Mouse (Mus musculus): ENCODE data around the gene Agap1.

Gene Agap1

DNA sequence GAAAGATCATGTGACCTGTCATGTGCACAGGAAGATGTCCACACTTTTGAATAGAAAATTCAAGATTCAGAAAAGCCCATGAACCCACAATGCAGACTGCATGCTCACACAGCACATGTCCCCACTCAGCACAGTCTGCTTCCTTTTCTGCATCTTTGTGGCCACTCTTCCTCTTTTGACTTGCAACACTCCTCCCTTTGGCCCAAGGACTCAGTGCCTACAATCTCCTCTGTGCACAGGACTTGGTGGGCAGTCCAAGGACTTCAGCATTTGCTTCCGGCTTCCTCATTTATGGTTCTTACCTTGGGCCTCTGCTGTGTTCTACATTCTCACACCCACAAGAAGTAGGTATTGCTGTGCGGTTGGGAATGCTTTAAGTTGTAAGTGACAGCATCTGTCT lies 447.6 kb downstream of the Agap1 start:
- no peak for DNase-seq (ENCODE audit: low spot score)

GRCm38 (mm10) chr1:89902641-89903040 lies 448.0 kb downstream of the Agap1 start:
- no peak for DNase-seq (ENCODE audit: low spot score)

GRCm38 (mm10) chr1:89909796-89910195 lies 455.2 kb downstream of the Agap1 start:
- no peak for DNase-seq (ENCODE audit: low spot score)

GRCm38 (mm10) chr1:89912392-89912791 lies 457.8 kb downstream of the Agap1 start:
- no peak for DNase-seq (ENCODE audit: low spot score)

- DNase-seq (ENCODE audit: low spot score) = no peak
Observed at GRCm38 (mm10) chr1:89913611-89914010, 459.0 kb downstream of the Agap1 start.

- DNase-seq (ENCODE audit: low spot score) = no peak
Observed at GRCm38 (mm10) chr1:89918111-89918510, 463.5 kb downstream of the Agap1 start.

DNA sequence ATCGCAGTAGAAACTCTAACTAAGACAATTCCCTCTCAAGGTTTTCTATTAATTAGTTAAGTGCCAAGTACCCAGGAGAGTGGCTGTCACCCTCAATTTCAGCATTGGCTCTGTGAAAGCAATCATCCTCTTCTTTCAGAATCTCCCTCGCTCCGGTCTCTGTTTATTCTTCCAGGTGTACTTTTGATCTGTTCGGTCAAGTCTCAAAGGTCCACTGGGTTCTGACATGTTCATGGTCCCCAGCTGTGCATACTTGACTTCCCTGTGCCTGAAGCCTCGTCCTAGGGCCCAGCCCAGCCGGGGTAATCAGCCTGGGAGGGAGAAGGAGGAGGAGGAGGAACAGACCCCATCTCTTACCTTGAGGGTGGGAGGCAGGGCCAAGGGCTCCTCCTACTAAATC lies 464.6 kb downstream of the Agap1 start:
- DNase-seq (ENCODE audit: low spot score) = no peak

GRCm38 (mm10) chr1:89921806-89922205 lies 467.2 kb downstream of the Agap1 start:
- DNase-seq (ENCODE audit: low spot score) = no peak

DNA sequence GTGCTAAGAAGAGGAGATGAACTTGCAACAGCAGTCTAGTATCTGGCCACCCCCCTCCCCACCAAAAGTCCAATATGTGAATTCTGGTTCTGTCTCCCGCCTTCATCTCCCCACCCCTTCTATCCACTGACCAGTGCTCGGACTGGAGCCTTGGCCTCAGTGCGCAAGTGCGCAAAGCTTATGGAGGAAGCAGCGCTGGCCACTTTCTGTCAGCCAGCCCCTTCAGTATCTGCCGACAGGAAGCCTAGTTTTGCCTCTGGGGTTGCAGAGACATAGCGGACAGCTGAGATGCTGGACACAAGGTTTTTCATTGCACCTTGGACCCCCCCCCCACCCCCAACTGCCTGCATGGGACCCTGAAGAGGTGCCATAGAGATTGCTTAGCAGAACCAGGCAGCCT lies 467.7 kb downstream of the Agap1 start:
- DNase-seq (ENCODE audit: low spot score) = no peak

GRCm38 (mm10) chr1:89922883-89923641 lies 468.5 kb downstream of the Agap1 start:
- no peak for DNase-seq (ENCODE audit: low spot score)

GRCm38 (mm10) chr1:89923642-89924020 lies 469.0 kb downstream of the Agap1 start:
- no peak for DNase-seq (ENCODE audit: low spot score)

DNA sequence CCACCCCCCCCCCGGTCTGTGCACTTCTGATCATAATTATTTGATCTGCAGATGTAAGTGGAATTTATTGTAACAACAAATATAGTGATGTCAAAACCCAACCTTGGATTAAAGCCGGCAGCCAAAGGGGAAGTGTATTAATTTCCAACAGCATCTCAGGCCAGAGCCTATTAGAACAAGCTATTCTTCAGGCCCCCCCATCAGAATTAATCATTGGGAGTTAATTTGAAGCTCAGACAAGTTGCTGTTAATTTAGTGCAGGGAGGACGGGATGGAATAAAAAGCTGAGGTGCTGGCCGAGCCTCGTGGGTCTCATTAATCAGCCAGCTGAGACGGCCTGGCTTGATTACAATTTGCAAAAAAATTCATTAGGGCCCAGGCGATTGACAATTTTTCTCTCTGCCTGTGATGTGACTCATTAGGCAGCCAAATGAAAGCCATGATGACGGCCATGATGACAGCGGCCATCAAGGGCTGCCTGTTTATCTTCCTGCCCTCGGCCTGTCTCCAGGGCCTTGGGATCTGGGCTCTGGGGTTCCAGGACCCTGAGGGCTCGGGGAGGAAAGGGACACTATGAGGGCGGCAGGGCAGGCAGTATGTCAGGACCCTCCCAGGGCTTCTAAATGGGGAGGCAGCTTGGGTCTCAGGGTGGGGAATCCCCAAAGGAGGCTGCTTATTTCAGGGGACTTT lies 471.0 kb downstream of the Agap1 start:
- DNase-seq (ENCODE audit: low spot score) = no peak

- no peak for DNase-seq (ENCODE audit: low spot score)
Observed at GRCm38 (mm10) chr1:89926583-89927060, 472.0 kb downstream of the Agap1 start.

DNA sequence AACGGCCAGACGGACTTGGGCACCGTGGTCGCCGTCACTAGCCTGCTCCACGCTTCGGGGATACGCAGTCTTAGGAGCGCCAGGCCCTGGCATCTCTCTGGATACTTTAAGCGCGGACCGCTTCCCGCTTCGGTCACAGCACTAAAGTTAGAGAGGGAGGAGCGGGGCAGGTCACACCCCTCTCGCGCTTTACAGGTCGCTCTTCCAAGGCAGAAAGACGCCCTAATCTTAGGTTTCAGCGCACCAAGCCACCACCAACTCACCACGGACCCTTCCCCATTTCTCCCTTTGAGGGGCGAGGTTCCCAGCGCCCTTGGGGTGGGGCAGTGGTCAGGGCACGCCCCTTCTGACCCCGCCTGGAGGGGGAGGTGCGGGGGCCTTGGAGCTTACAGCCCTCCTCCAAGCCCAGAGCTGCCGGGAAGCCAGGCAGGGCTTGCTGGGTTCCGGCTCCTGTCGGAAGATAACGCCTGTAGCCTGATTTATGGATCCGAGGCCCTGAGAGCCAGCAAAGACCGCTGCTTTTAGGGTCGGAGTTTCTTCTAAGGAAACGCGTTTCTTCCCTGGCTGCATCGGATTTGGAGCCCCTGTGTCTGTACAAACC lies 472.6 kb downstream of the Agap1 start:
- no peak for DNase-seq (ENCODE audit: low spot score)

DNA sequence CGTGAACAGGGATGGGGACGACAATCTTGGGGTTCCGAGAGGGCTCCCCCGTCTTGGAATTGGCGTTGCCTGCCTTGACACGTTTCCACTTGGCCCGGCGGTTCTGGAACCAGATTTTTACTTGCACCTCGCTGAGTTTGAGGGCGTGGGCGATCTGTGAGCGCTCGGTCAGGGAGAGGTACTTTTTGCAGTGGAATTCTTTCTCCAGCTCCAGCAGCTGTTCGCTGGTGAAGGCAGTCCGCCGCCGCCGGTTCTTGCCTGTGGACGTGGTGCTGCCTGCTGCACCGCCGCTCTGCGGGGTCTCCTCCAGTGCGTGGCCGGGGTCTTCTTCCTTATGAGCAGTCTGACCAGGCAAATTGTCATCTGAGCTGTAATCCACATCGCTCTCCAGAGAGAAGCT lies 474.1 kb downstream of the Agap1 start:
- DNase-seq (ENCODE audit: low spot score) = no peak

DNA sequence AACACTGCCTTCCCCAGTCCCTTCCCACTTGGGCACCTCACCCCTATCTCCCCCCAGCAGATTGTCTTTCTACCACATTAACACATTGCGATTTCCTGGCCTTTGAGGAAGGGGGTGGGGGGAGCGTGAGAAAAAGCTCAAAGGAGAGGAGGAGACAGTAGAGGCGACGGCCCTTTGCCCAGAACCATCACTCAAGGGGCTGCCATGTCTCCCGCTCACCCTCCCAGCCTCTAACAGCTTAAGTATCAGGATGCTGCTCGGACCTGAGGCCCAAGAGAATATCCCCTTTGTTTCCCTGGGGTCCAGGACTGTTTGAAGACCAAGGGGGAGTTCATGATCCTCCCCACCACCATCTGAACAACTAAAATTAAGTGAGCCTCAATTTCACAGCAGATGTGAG lies 474.6 kb downstream of the Agap1 start:
- no peak for DNase-seq (ENCODE audit: low spot score)

DNA sequence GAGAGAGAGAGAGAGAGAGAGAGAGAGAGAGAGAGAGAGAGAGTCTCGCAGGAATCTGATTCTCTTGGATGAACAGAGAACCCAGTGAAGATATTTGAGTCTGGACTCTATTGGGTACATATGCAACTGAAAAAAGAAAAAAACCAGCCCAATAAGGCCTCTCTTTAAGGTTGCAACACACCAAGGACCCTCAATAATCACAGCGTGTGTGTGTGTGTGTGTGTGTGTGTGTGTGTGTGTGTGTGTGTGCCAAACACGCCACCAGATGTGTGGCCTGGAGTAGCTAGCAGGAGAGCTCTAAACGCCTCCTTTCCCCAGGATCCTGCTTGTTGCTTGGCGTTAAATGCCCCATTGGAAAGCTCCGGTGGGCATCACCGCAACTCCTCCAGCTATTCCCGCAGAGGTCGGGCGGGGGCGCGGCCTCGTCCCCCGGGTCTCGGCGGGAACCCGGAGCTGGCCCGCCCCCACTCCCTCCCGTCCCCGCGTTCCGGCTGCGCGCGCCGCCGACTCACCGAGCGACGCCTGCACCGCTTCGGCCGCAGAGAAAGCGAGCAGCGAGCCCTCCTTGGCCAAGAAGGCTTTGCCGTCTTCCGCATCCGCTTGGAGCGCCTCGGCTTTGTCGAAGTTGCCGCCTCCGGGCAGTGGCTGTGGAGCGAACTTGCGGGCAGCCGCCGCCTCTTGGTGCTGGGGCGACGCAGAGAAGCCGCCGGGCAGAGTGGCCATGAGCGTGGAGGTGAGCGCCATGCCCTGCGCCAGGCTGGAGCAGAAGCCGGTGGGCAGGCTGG lies 475.3 kb downstream of the Agap1 start:
- no peak for DNase-seq (ENCODE audit: low spot score)

- no peak for DNase-seq (ENCODE audit: low spot score)
Observed at GRCm38 (mm10) chr1:89930551-89930950, 475.9 kb downstream of the Agap1 start.

DNA sequence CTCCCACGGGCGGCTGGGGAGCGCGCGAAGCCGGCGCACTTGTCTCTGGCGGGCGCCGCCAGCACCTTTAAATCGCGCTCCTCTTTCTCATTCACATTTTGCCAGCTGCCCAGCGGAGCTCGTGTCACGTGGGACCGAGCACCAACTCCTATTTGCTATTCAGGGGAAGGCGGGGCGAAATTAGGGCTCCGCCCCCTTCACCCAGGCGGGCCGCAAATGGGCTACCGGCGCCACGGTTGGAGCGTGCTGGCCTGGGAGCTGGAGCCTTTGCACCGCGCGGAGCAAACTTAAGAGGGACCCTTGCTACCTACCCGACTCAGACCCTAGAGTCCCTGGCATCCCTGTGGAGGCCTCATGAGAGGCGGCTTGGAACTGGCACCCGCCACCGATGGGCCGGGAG lies 476.5 kb downstream of the Agap1 start, which contains the start of gene Gbx2:
Gene Gbx2 (minus strand): TSS at position 60 of the 400 bp plus-strand sequence.
- no peak for DNase-seq (ENCODE audit: low spot score)

DNA sequence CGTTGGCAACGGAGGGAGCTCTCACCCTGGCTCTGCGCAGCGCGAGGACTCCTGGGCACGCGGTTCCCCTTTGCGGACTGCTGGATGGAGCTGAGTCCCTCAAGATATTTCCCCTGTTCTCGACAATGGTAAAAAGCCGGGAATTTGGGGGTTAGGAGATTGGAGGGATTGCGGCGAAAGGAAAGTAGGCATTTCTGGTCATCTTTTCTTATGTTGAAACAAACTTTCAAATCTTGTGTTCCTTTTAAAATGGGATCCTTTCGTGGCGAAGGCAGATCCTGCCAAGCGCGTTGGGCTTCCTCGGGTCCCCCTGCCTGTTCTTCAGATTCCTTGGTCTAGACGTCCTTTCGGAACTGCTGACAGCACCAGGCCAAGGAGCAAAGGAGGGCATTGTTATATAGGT lies 477.4 kb downstream of the Agap1 start:
- DNase-seq (ENCODE audit: low spot score) = no peak

- no peak for DNase-seq (ENCODE audit: low spot score)
Observed at GRCm38 (mm10) chr1:89932616-89933015, 478.0 kb downstream of the Agap1 start.

DNA sequence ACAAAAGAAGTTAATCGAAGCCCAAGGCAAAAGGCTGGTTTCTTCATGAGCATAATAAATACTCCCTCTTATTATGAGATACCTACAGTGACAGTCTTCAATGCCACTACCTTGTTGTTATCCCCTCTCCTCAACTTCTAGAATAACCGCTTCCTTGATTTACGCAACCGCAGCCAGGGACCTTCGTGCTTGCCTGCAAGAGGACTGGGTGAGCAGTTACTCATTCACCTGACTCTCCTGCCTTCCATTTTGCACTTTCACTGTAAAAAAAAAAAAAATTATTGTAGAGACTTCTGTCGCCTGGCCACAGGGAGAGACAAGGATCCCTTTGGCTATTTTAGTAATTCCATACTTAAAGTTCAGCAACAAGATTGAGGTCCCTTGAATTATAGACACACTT lies 478.4 kb downstream of the Agap1 start:
- no peak for DNase-seq (ENCODE audit: low spot score)
